Mouse (Mus musculus) CH12.LX (cell line): ENCODE results near the gene Ikzf3. TPM values are rescaled to one million over a fixed set of nuclear protein-coding genes. Genes with fewer than 3 reads are reported as not detected.

Experiments used
- DNase-seq: peaks from one replicate; pipeline ENCODE4 v3.0.0-alpha.2; 2013; ENCODE audit errors: extremely low read depth
- H3K27ac ChIP-seq: 2 replicates; pipeline ENCODE4 v1.5.1; 2012; ENCODE audit warnings: low read depth, mild to moderate bottlenecking, control low read depth, moderate library complexity; ENCODE audit not compliant: insufficient read depth
- H3K27me3 ChIP-seq: replicated peaks from 2 replicates; pipeline ENCODE3; 2012; ENCODE audit warnings: inconsistent platforms
- H3K36me3 ChIP-seq, 2 experiments: replicated peaks in 1 of 2; 2 replicates each; pipeline versions ENCODE3 to v1.6.1; 2012; ENCODE audit warnings: inconsistent platforms in 1 of 2, low read length in 1 of 2, mild to moderate bottlenecking in 1 of 2, mixed read lengths in 1 of 2, moderate library complexity in 1 of 2; ENCODE audit not compliant: control insufficient read depth in 1 of 2, insufficient read depth in 1 of 2
- H3K4me1 ChIP-seq, 2 experiments: 2 replicates each; pipeline ENCODE4 v1.6.1; 2012; ENCODE audit warnings: inconsistent platforms in 1 of 2, moderate library complexity in 1 of 2; ENCODE audit not compliant: insufficient read depth in 2 of 2, control insufficient read depth in 1 of 2
- H3K4me2 ChIP-seq: 2 replicates; pipeline ENCODE4 v1.6.1; 2012; ENCODE audit warnings: low read depth, mild to moderate bottlenecking, control low read depth; ENCODE audit not compliant: poor library complexity, insufficient read depth, severe bottlenecking
- H3K4me3 ChIP-seq, 3 experiments: fragments of 150-350 bp in 1 of 3; sonication (generic) in 1 of 3; replicated peaks in 1 of 3; 2 replicates each; pipeline versions ENCODE3 to v1.5.1; 2011 to 2012; ENCODE audit warnings: low read depth in 2 of 3, low read length in 2 of 3, mild to moderate bottlenecking in 2 of 3, moderate library complexity in 2 of 3, control low read depth in 1 of 3, improper control_type of control experiment in 1 of 3, inconsistent platforms in 1 of 3, mixed read lengths in 1 of 3; ENCODE audit not compliant: poor library complexity in 1 of 3
- H3K79me2 ChIP-seq: replicated peaks from 2 replicates; pipeline ENCODE4 v1.6.1; 2012; ENCODE audit warnings: mild to moderate bottlenecking, moderate library complexity; ENCODE audit not compliant: control insufficient read depth, poor library complexity, insufficient read depth, severe bottlenecking; ENCODE audit errors: extremely low read depth
- H3K9ac ChIP-seq: 2 replicates; pipeline ENCODE4 v1.6.1; 2012; ENCODE audit warnings: low read depth, mild to moderate bottlenecking, control low read depth, moderate library complexity; ENCODE audit not compliant: insufficient read depth
- H3K9me3 ChIP-seq: replicated peaks from 2 replicates; pipeline ENCODE3; 2012; ENCODE audit warnings: low read length, inconsistent platforms, mixed read lengths
- BHLHE40 ChIP-seq: IDR thresholded peaks from 2 replicates; pipeline ENCODE4 v1.6.1; 2011; ENCODE audit warnings: mild to moderate bottlenecking, low read depth, low read length, improper control_type of control experiment
- CHD1 ChIP-seq: IDR thresholded peaks from 2 replicates; pipeline ENCODE4 v1.6.1; 2012; ENCODE audit warnings: low read depth, low read length, improper control_type of control experiment, inconsistent platforms
- CHD2 ChIP-seq: IDR thresholded peaks from 2 replicates; pipeline ENCODE4 v1.6.1; 2011; ENCODE audit warnings: low read length, improper control_type of control experiment
- ELF1 ChIP-seq: IDR thresholded peaks from 2 replicates; pipeline ENCODE4 v1.6.1; 2014; ENCODE audit warnings: low read depth, mild to moderate bottlenecking, inconsistent platforms, low read length, improper control_type of control experiment
- ETS1 ChIP-seq: conservative IDR thresholded peaks from 2 replicates; pipeline ENCODE4 v1.6.1; 2012; ENCODE audit warnings: low read depth, mild to moderate bottlenecking, inconsistent platforms, low read length, improper control_type of control experiment, moderate library complexity
- IRF4 ChIP-seq: IDR thresholded peaks from 2 replicates; pipeline ENCODE4 v1.6.1; 2014; ENCODE audit warnings: low read depth, mild to moderate bottlenecking, inconsistent platforms, low read length, improper control_type of control experiment
- JUND ChIP-seq: conservative IDR thresholded peaks from 2 replicates; pipeline ENCODE4 v1.6.1; 2011; ENCODE audit warnings: low read depth, low read length, improper control_type of control experiment
- MAX ChIP-seq: IDR thresholded peaks from 2 replicates; pipeline ENCODE4 v1.6.1; 2011; ENCODE audit warnings: low read length, improper control_type of control experiment
- MAZ ChIP-seq: IDR thresholded peaks from 2 replicates; pipeline ENCODE4 v1.6.1; 2012; ENCODE audit warnings: low read depth, mild to moderate bottlenecking, inconsistent platforms, low read length, improper control_type of control experiment, moderate library complexity
- MXI1 ChIP-seq: IDR thresholded peaks from 2 replicates; pipeline ENCODE4 v1.6.1; 2011; ENCODE audit warnings: mild to moderate bottlenecking, low read depth, low read length, improper control_type of control experiment
- MYC ChIP-seq: IDR thresholded peaks from 2 replicates; pipeline ENCODE4 v1.6.1; 2011; ENCODE audit warnings: low read depth, mild to moderate bottlenecking, improper control_type of control experiment, low read length
- NELFE ChIP-seq: IDR thresholded peaks from 2 replicates; pipeline ENCODE4 v1.6.1; 2011; ENCODE audit warnings: low read depth, low read length, improper control_type of control experiment
- PAX5 ChIP-seq: IDR thresholded peaks from 2 replicates; pipeline ENCODE4 v1.6.1; 2012; ENCODE audit warnings: low read length, inconsistent platforms, mixed read lengths
- POLR2A ChIP-seq: IDR thresholded peaks from 2 replicates; pipeline ENCODE4 v1.6.1; 2011; ENCODE audit warnings: low read depth, mild to moderate bottlenecking, improper control_type of control experiment, low read length
- RCOR1 ChIP-seq: conservative IDR thresholded peaks from 2 replicates; pipeline ENCODE4 v1.6.1; 2012; ENCODE audit warnings: low read depth, mild to moderate bottlenecking, inconsistent platforms, low read length, improper control_type of control experiment
- SIN3A ChIP-seq: IDR thresholded peaks from 2 replicates; pipeline ENCODE4 v1.6.1; 2012; ENCODE audit warnings: low read length, improper control_type of control experiment, inconsistent platforms
- SMC3 ChIP-seq: IDR thresholded peaks from 2 replicates; pipeline ENCODE4 v1.6.1; 2011; ENCODE audit warnings: low read depth, low read length, improper control_type of control experiment
- TBP ChIP-seq: conservative IDR thresholded peaks from 2 replicates; pipeline ENCODE4 v1.6.1; 2011; ENCODE audit warnings: low read depth, low read length, improper control_type of control experiment
- USF1 ChIP-seq: IDR thresholded peaks from 2 replicates; pipeline ENCODE4 v1.6.1; 2014; ENCODE audit warnings: low read depth, mild to moderate bottlenecking, inconsistent platforms, low read length, improper control_type of control experiment
- USF2 ChIP-seq: conservative IDR thresholded peaks from 2 replicates; pipeline ENCODE4 v1.6.1; 2011; ENCODE audit warnings: low read depth, low read length, improper control_type of control experiment
- ZC3H11A ChIP-seq: IDR thresholded peaks from 2 replicates; pipeline ENCODE4 v1.6.1; 2012; ENCODE audit warnings: low read depth, mild to moderate bottlenecking, inconsistent platforms, low read length, improper control_type of control experiment
- ZMIZ1 ChIP-seq: IDR thresholded peaks from 2 replicates; pipeline ENCODE4 v1.6.1; 2012; ENCODE audit warnings: low read depth, mild to moderate bottlenecking, inconsistent platforms, low read length, improper control_type of control experiment
- ZNF384 ChIP-seq: IDR thresholded peaks from 2 replicates; pipeline ENCODE4 v1.6.1; 2012; ENCODE audit warnings: low read depth, low read length, improper control_type of control experiment, inconsistent platforms
- dilution Hi-C: fragments of 300-500 bp; cut with MboI; formaldehyde crosslinking; loops from 2 replicates; pipeline ENCODE4 v1.14.3; 2020; ENCODE audit warnings: low sequenced_read_pairs; ENCODE audit not compliant: extremely low pct_unique_long_range_greater_than_20kb, extremely low pct_ligation_motif_present
- in situ Hi-C: fragments of 300-500 bp; cut with MboI; formaldehyde crosslinking; loops from 3 replicates; pipeline ENCODE4 v1.14.3; 2019; ENCODE audit warnings: low sequenced_read_pairs, low pct_ligation_motif_present, low pct_unique_long_range_greater_than_20kb, mixed read lengths
- polyA plus RNA-seq: library from polyadenylated mRNA; unstranded; fragments of >175 nt; gene quantifications from 2 replicates; pipeline ENCODE4 v1.2.1, GENCODE M21; 2012; ENCODE audit warnings: low read depth; ENCODE audit not compliant: insufficient read length
- total RNA-seq, 2 experiments: library from RNA; depleted of rRNA; stranded (reverse); fragments of 300-350 nt in 1 of 2; fragments of >200 nt in 1 of 2; gene quantifications; 2 replicates each; pipeline ENCODE4 v1.2.3; 2012 to 2014

The Ikzf3 gene
- total and polyA plus RNA-seq, 3 experiments: 110 to 238 (median 130) TPM

- dilution Hi-C loops: no loop called here
- H3K4me2 ChIP-seq: peak overlapping the region; percentile 96
- peak overlapping the region; percentile 54 to 83 (median 68) for H3K4me3 ChIP-seq
- peaks cover 27 to 54% of the 10 kb centered on the region in 2 experiments for H3K36me3 ChIP-seq
- no peaks in the 10 kb centered on the region for H3K27me3 ChIP-seq
- H3K9ac ChIP-seq: peak overlapping the region; percentile 96
- peaks cover 70% of the 10 kb centered on the region for H3K79me2 ChIP-seq
- peak overlapping the region; percentile 88 for H3K27ac ChIP-seq
- no peak for TF ChIP-seq PAX5
- peak; percentile 86 for TF ChIP-seq MAX
- peak; percentile 66 for TF ChIP-seq MXI1
- peak; percentile 42 for TF ChIP-seq USF1
- TF ChIP-seq POLR2A: peak; percentile 44; the same call in 1 of the 2 replicates
- no peak for TF ChIP-seq BHLHE40
- no peak for TF ChIP-seq USF2
- peak; percentile 52; the same call in 1 of the 2 replicates for TF ChIP-seq ZNF384
- no peak; the same call in 1 of the 2 replicates for TF ChIP-seq MAZ
- TF ChIP-seq ZMIZ1: no peak; the same call in 1 of the 2 replicates
- no peak; the same call in 1 of the 2 replicates for TF ChIP-seq CHD1
- TF ChIP-seq IRF4: peak; percentile 30; the same call in 1 of the 2 replicates
- no peak for TF ChIP-seq ELF1
- peak; percentile 48; the same call in 1 of the 2 replicates for TF ChIP-seq NELFE
- no peak for TF ChIP-seq CHD2
- TF ChIP-seq ZC3H11A: no peak
- peak; percentile 59; the same call in 1 of the 2 replicates for TF ChIP-seq MYC
- TF ChIP-seq ETS1: peak; percentile 39; the same call in 1 of the 2 replicates
- TF ChIP-seq TBP: 0 out of 2 replicates have a peak, but pooled peaks have one; percentile 54
- peak; percentile 42; the same call in 1 of the 2 replicates for TF ChIP-seq RCOR1
- TF ChIP-seq JUND: 0 out of 2 replicates have a peak, but pooled peaks have one; percentile 30
- H3K9me3 ChIP-seq: no peaks in the 10 kb centered on the region
- in situ Hi-C loops: no loop called here
- peaks cover 39 to 60% of the 10 kb centered on the region in 2 experiments for H3K4me1 ChIP-seq
- no peak for DNase-seq
Observed at GRCm38 (mm10) chr11:98473916-98474479, 71.8 kb downstream of the Ikzf3 start.

- no peaks in the 10 kb centered on the region for H3K9me3 ChIP-seq
- peaks cover 31 to 60% of the 10 kb centered on the region in 2 experiments for H3K4me1 ChIP-seq
- H3K4me2 ChIP-seq: peak overlapping the region; percentile 96
- peak overlapping the region; percentile 96; the same call in 1 of the 2 replicates for H3K9ac ChIP-seq
- H3K79me2 ChIP-seq: peaks cover 83% of the 10 kb centered on the region
- DNase-seq: no peak
- in situ Hi-C loops (no loop called here), dilution Hi-C loops (no loop called here)
- H3K36me3 ChIP-seq: peaks cover 40 to 67% of the 10 kb centered on the region in 2 experiments
- TF ChIP-seq ETS1: no peak
- TF ChIP-seq MXI1: peak; percentile 30
- 0 out of 2 replicates have a peak, but pooled peaks have one; percentile 15 for TF ChIP-seq POLR2A
- no peak for TF ChIP-seq SMC3
- peak; percentile 36; the same call in 1 of the 2 replicates for TF ChIP-seq SIN3A
- H3K27ac ChIP-seq: peak overlapping the region; percentile 75
- no peaks in the 10 kb centered on the region for H3K27me3 ChIP-seq
- peak overlapping the region in 2 of 3 experiments; percentile 20 to 29 for H3K4me3 ChIP-seq
Observed at GRCm38 (mm10) chr11:98472696-98473095, 73.1 kb downstream of the Ikzf3 start.
